Mouse (Mus musculus) erythroid progenitor cell, adult 5-6 weeks (primary cell): ENCODE data around the gene Mast3. TPM values are rescaled to one million over a fixed set of nuclear protein-coding genes. Genes with fewer than 3 reads are reported as not detected.

Experiments
- ATAC-seq: replicated peaks from 2 replicates; pipeline ENCODE4 v1.8.0; 2016; ENCODE audit warnings: moderate number of reproducible peaks, mild to moderate bottlenecking, moderate TSS enrichment, inconsistent platforms; ENCODE audit not compliant: poor library complexity, low FRiP score, severe bottlenecking
- total RNA-seq, 2 experiments: library from RNA; stranded (forward) in 1 of 2; stranded (reverse) in 1 of 2; fragments of 150-400 nt in 1 of 2; fragments of 186-747, 209-891 nt in 1 of 2; gene quantifications; 2 replicates each; pipeline versions ENCODE4 v1.2.3 to v1.2.4; 2015 to 2017; ENCODE audit warnings: low replicate concordance in 2 of 2

Mast3 gene
- total RNA-seq (2015; ENCODE audit: low replicate concordance) (13.4 and 14.4 TPM in 2 replicates), total RNA-seq (2017; ENCODE audit: low replicate concordance) (2.7 and 3.0 TPM in 2 replicates)

- peak; percentile 93 for ATAC-seq
These were observed at the start of gene Mast3 for GRCm38 (mm10) chr8:70804481-70805206. Mast3 (minus strand) TSS chr8:70805054.

GRCm38 (mm10) chr8:70853863-70854262 is 49.0 kb upstream of the Mast3 start:
- ATAC-seq, result no peak

- no peak for ATAC-seq
These were observed 47.9 kb upstream of the Mast3 start for GRCm38 (mm10) chr8:70852595-70853231.

GRCm38 (mm10) chr8:70851837-70852236 is 47.0 kb upstream of the Mast3 start:
- no peak for ATAC-seq

- ATAC-seq, result no peak
These were observed 46.1 kb upstream of the Mast3 start for GRCm38 (mm10) chr8:70850947-70851346.

- ATAC-seq, result no peak
These were observed 45.4 kb upstream of the Mast3 start for GRCm38 (mm10) chr8:70850132-70850845.

GRCm38 (mm10) chr8:70849333-70849990 is 44.6 kb upstream of the Mast3 start:
- ATAC-seq, result no peak

- no peak for ATAC-seq
These were observed 41.7 kb upstream of the Mast3 start for GRCm38 (mm10) chr8:70846371-70847154.

GRCm38 (mm10) chr8:70845108-70845507 is 40.3 kb upstream of the Mast3 start:
- ATAC-seq, result no peak

GRCm38 (mm10) chr8:70844523-70844922 is 39.7 kb upstream of the Mast3 start:
- peak; percentile 32 for ATAC-seq

- ATAC-seq, result no peak
These were observed 39.1 kb upstream of the Mast3 start for GRCm38 (mm10) chr8:70843941-70844340.

GRCm38 (mm10) chr8:70843214-70843773 is 38.4 kb upstream of the Mast3 start:
- ATAC-seq, result peak; percentile 49

GRCm38 (mm10) chr8:70842484-70842883 is 37.6 kb upstream of the Mast3 start:
- ATAC-seq, result no peak

GRCm38 (mm10) chr8:70841147-70842072 is 36.6 kb upstream of the Mast3 start:
- peak; percentile 35 for ATAC-seq

- ATAC-seq, result no peak
These were observed 35.7 kb upstream of the Mast3 start for GRCm38 (mm10) chr8:70840590-70840989.

GRCm38 (mm10) chr8:70839408-70840351 is 34.8 kb upstream of the Mast3 start, which contains the start of gene Arrdc2:
Arrdc2 (minus strand) TSS chr8:70839720.
- ATAC-seq, result peak; percentile 67
